Mouse (Mus musculus) adrenal gland (tissue): ENCODE data around the gene Fau.
"Not testable (repeated sequence)": the region's sequence is repeated elsewhere in the genome, so short reads cannot be mapped to it uniquely, and the experiment has no call there.

Experiments
- intact Hi-C: fragments of 180-260 bp; cut with DNase I; formaldehyde crosslinking; loops from one replicate; pipeline ENCODE4 v1.15.1; 2025

Gene Fau

DNA sequence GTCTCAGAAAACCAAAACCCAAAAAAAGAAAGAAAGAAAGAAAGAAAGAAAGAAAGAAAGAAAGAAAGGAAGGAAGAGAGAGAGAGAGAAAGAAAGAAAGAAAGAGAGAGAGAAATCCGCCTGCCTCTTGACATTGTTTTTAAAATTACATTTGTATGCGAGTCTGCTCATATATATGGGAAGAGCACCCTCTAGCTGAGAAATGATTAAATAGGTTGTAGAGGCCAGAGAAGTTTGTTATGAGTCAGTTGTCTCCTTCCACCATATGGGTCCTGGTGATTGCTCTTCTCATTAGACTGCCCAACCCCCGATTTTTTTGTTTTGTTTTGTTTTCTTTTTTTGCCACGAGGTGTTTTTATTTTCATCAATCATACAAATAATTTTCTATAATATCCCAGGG lies 13.5 kb upstream of the Fau start:
- intact Hi-C loops = not testable (repeated sequence)

DNA sequence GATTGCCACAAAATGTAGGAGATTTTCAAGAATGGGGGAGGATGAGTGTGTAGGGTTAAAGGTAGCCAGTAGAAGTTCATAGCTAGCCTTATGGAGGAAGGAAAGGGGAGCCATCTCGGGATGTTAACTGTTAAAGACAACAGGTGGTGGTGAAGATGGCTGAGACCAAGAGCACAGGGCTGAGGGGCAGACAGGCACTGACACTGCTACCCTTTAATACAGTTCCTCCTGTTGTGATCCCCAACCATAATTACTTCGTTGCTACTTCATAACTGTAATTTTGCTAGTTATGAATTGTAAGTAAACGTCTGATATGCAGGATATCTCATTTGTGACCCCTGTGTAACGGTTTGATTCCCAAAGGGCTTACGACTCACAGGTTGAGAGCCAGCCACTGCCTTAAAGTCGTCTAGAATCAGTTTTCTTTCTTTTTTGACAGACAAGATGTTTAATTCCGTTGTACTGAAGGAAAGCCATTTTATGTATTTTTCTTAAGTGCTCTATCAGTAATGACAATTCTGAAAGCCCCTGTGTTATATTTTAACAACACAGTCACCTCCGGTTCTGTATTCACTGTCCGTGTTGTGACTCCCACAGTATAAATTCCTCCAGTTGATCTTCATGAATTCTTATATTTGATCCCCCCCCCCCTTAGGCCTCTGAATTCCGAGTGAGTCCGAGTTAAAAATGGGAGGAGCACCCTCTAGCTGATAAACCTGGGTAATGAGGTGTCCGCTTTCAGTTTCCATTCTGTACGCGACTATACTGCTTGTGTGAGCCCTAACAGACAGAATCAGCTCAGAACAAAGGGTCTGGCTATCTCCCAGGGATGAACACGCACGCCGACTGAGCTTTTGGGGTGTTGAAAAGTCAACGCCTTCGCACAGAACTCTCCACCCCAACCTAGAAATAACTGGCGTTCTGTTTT lies 12.0 kb upstream of the Fau start:
- intact Hi-C loops = no loop called here

DNA sequence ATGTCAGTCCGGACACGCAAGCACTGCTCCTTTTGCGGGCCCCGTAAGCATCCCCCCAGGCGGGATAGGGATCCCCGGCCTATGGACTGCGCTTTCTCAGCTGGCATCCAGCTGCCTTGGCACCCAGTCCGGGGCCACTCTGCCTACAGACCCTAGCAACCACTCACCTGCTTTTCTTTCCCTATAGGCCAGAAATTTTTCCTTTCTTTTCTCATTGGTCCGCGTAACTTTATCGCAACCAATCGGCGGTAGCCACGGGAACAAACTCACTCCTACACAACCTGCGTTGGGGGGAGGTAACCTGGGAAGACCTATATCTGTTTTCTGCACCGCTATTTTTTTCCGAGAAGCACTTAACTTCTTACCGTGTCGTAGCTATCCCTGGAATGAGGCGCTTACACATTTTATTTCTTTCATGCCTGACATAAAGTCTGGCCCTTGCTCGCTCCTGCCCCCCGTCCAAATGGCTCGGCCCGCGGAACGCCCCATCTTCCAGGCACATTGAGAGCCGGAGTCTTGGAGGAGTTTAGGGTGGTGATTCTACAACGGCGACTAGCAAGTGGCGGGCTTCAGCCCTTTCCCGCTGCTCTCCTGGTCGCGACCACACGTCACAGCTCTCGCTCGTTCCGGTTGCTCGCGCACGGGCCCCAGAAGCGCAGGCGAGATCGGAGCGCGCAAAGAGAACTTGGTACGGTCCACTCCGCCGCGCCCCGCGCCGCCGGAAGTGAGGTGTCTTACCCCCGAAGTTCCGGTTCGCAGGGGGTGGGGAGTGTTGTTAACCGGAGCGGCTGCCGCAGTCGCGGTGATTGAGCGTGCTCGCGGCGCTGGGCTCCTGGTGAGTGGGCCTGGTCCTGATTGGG lies 11.1 kb upstream of the Fau start, which contains the start of gene Syvn1:
TSS of gene Syvn1 (plus strand) at position 283 of the 860 bp plus-strand sequence.
- intact Hi-C loops = no loop called here

- intact Hi-C loops = no loop called here
These were observed 10.3 kb upstream of the Fau start for GRCm38 (mm10) chr19:6047154-6047898.

DNA sequence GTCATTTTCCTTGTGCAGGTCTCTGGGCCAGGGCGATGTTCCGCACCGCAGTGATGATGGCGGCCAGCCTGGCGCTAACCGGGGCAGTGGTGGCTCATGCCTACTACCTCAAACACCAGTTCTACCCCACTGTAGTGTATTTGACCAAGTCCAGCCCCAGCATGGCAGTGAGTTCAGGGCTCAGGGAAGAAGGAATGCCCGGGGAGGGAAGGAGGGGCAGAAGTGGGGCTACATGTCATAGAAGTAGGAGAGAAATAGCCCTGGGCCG lies 9.8 kb upstream of the Fau start:
- intact Hi-C loops = no loop called here

DNA sequence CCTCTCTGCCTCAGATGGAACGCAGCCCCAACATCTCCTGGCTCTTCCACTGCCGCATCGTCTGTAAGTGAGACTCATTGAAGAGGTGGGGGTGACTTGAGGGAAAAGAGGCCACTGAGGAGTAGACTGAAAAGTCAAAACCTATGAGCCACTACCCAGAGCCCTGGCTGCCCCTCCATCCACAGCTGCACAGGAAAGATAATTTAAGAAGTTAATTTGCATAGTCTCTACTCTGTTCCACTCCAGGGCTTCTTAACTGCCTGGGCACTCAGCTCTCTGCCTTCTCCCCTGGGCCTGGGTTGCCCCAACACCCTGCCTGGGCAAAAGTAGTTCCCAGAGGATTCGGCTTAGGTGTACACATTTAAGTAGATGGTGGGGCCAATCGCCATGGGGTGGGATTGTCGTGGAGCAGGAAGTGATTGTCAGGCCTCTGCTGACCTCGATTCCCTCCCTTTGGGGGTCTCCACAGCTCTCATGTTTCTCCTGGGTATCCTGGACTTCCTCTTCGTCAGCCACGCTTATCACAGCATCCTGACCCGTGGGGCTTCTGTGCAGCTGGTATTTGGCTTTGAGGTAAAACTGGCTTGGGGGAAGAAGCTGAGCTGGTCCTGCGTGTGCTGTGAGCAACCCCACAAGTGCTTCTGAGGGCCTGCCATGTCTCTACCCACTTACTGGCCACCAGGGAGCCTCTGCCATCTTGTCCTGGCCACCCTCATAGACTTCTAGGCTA lies 8.8 kb upstream of the Fau start:
- intact Hi-C loops = no loop called here

- intact Hi-C loops = no loop called here
These were observed 5.1 kb upstream of the Fau start for GRCm38 (mm10) chr19:6052516-6052915.

DNA sequence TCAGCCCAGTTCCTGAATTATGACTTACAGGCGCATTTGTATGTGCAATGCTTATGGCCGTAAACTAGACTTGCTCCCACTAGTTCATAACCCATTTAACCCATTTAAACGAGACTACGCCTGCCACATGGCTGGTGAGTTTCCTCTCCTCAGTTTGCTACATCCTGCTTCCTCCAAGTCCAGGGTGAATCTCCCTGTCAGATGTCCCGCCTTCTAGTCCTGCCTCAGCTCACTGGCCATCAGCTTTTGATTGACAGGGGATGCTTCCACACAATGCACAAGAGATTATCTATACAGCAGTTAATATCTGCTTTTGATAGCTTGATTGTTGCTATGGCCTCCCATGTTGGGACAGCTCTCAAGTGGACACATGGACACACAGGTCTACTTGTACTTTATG lies 3.3 kb upstream of the Fau start:
- intact Hi-C loops = no loop called here

- intact Hi-C loops = no loop called here
These were observed 948 bp upstream of the Fau start for GRCm38 (mm10) chr19:6056696-6057095.

- intact Hi-C loops = no loop called here
These were observed 869 bp downstream of the Fau start for GRCm38 (mm10) chr19:6058513-6058912.

- intact Hi-C loops = no loop called here
These were observed 1.3 kb downstream of the Fau start for GRCm38 (mm10) chr19:6058966-6059365.

DNA sequence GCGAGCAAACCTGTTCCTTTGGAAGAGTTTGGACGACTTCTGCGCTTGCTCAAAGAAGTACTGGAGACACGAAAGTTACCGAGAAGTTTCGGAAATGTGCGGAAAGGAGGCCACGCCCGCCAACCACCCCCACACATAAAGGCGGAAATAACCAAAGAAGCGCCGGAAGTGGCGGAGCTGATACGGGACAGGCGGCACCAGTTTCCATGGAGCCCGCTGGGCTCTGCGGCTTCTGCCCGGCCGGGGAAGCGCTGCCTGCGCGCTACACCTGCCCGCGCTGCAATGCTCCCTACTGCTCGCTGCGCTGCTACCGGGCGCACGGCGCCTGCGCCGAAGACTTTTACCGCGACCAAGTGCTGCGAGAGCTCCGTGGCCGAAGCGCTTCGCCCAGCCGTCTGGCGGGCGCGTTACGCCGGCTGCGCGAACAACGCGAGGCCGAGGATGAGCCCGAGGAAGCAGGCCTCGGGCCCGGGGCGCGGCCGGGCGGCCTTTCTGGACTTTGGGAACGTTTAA lies 3.4 kb downstream of the Fau start, which contains the start of gene Znhit2:
TSS of gene Znhit2 (plus strand) at position 172 of the 513 bp plus-strand sequence.
- intact Hi-C loops = no loop called here

DNA sequence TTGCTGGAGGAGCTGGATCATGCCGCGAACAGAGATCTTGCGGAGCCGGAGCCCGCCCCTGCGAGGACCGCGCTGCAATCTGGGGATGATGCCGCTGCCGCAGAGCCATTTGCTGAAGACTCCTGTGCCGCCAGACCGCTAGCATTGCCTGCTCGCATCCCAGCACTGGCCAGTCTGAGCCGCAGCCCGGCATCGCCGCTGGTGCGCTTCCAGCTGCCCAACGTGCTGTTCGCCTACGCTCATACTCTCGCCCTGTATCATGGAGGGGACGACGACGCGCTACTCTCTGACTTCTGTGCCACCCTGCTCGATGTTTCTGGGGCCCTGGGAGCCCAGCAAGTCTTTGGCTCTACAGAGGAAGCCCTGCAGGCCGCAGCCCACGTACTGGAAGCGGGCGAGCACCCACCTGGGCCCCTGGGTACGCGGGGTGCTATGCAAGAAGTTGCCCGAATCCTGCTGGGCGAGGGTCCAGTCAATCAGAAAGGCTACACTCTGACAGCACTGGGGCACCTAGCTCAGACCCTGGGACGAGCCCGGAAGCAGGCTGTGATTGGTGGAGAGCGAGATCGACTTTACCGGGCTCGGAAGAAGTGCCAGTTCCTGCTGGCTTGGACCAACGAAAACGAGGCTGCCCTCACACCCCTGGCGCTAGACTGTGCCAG lies 4.1 kb downstream of the Fau start:
- intact Hi-C loops = no loop called here

- intact Hi-C loops = no loop called here
These were observed 4.8 kb downstream of the Fau start for GRCm38 (mm10) chr19:6062418-6062817.

DNA sequence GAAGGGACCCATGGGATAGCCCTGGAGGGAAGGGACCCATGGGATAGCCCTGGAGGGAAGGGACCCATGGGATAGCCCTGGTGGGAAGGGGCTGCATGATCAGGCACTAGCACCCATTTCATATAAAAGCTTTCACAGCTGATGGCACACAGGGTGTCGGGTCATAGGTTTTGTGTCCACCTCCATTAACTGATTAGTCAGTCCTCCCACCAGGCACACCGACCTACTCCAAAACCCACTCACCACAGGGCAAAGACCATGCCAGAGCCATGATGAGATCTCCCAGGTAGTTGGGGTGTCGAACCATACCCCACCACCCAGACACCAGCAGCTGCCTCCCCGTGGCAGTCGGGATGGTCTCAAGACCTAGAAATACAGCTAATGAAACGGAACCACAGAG lies 5.4 kb downstream of the Fau start:
- intact Hi-C loops = no loop called here

- intact Hi-C loops = no loop called here
These were observed 8.9 kb downstream of the Fau start for GRCm38 (mm10) chr19:6066571-6066970.

GRCm38 (mm10) chr19:6067011-6067723 lies 9.5 kb downstream of the Fau start:
- intact Hi-C loops = no loop called here

DNA sequence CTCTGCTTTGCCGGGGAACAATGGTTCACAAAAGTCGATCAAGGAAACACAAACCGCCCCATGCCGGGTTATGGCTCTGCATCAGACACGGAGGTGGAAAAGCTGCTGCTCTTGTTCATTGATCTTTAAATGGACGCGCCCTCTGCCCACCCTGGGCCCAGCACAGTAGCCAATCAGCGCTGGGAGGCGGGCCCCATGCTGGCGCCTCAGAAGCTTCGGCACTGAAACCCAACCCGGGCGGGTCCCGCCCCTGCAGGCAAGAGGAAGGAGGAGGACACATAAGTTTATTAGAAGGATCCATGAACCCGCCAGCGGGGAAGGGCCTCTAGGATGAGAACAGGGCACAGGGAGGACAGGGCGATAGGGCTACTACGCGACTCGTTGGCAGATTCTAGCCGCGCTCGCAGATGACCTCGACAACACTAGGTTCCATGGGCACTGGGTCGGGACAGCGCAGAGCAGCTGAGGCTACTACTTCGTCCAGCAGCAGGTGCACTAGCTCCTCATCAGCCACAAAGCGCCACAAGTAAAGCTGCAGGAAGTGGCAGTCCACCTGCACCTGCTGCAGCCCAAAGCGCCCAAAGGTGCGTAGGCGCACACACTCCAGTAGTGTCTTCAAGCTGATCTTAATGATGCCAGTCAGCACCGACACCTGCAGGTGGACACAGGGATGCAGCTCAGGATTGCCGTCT lies 10.2 kb downstream of the Fau start, which contains the start of gene Tm7sf2:
TSS of gene Tm7sf2 (minus strand) at position 650 of the 692 bp plus-strand sequence.
- intact Hi-C loops = no loop called here

- intact Hi-C loops = no loop called here
These were observed 11.3 kb downstream of the Fau start for GRCm38 (mm10) chr19:6068951-6069350.
